25 mouse cellular contexts compared by ENCODE assay signal in genomic region chr4:45457543-45457942, GRCm38 (mm10). TPM values are rescaled to one million over a fixed set of nuclear protein-coding genes. Genes with fewer than 3 reads are reported as not detected.
DNase-seq lines count a peak whose midpoint lies in the region; ATAC-seq and TF ChIP-seq lines count a peak whose summit lies in the region.
"Had no signal": no experiment of that assay in that cellular context is flagged by ENCODE, and none has a peak within 500 bp of the region (broad histone marks: within the 10 kb centered on the region; RNA-seq: fewer than 3 reads in every experiment).

No protein-coding gene starts in this region.

- H3K27me3 ChIP-seq in heart, embryonic 16.5 days (ENCODE audit: control insufficient read depth, insufficient read depth, low read length): no peaks in the 10 kb centered on the region
- H3K27me3 ChIP-seq in heart, adult 2 months (ENCODE audit: control insufficient read depth, insufficient read depth, low read length): no peaks in the 10 kb centered on the region
- no peaks in the 10 kb centered on the region for H3K27me3 ChIP-seq in intestine, embryonic 15.5 days (replicated peaks)
- H3K27me3 ChIP-seq: embryonic facial prominence, embryonic 12.5 days; embryonic facial prominence, embryonic 15.5 days; forebrain, embryonic 12.5 days; forebrain, embryonic 15.5 days had no signal

- H3K4me2 ChIP-seq in heart, embryonic 16.5 days (ENCODE audit: low read depth, low read length): no peak overlapping the region
- no peak overlapping the region for H3K4me2 ChIP-seq in intestine, embryonic 15.5 days (replicated peaks)
- H3K4me2 ChIP-seq: embryonic facial prominence, embryonic 12.5 days; embryonic facial prominence, embryonic 15.5 days; forebrain, embryonic 12.5 days; forebrain, embryonic 15.5 days; heart, embryonic 13.5 days; hindbrain, embryonic 13.5 days had no signal

- intact Hi-C loops in heart, adult 2 months (cut with DNase I): no loop called here

- 0 out of 2 replicates have a peak, but pooled peaks cover 5% of the 10 kb centered on the region for H3K36me3 ChIP-seq in heart, embryonic 16.5 days (ENCODE audit: control insufficient read depth, insufficient read depth)
- no peaks in the 10 kb centered on the region for H3K36me3 ChIP-seq in heart, adult 2 months (ENCODE audit: control insufficient read depth, insufficient read depth, low read length)
- no peaks in the 10 kb centered on the region for H3K36me3 ChIP-seq in intestine, embryonic 15.5 days
- H3K36me3 ChIP-seq: embryonic facial prominence, embryonic 15.5 days; forebrain, embryonic 15.5 days had no signal

- TF ChIP-seq EP300 in heart, adult 2 months (IDR thresholded peaks at IDR 0.05; ENCODE audit: insufficient read depth, low read depth, low read length): no peak

- H3K4me3 ChIP-seq in heart, embryonic 16.5 days (ENCODE audit: low read length): no peak overlapping the region
- no peak overlapping the region for H3K4me3 ChIP-seq in heart, adult 2 months
- no peak overlapping the region for H3K4me3 ChIP-seq in intestine, embryonic 15.5 days (replicated peaks)
- H3K4me3 ChIP-seq: embryonic facial prominence, embryonic 12.5 days; embryonic facial prominence, embryonic 15.5 days; forebrain, embryonic 12.5 days; forebrain, embryonic 15.5 days; heart, embryonic 10.5 days; heart, embryonic 13.5 days; hindbrain, embryonic 13.5 days had no signal

- DNase-seq in heart, adult 2 months: no peak
- DNase-seq in A20 (ENCODE audit: low read depth, low spot score) (peak; percentile 29), NIH3T3 (ENCODE audit: low read depth) (peak; percentile 19)
- DNase-seq in testis, postnatal 10 days (ENCODE audit: low spot score): no peak
- DNase-seq: adrenal gland, postnatal 10 days; adrenal gland, postnatal 36 days; B cell, adult 2 months; cerebellum, adult 18-20 months; cerebellum, adult 9-11 months; cerebellum, postnatal 25 days; gastrocnemius, postnatal 25 days; heart, adult 18-20 months; kidney, adult 18-20 months had no signal

- H3K4me1 ChIP-seq in heart, embryonic 16.5 days (ENCODE audit: control insufficient read depth, insufficient read depth, low read length): peaks cover 46% of the 10 kb centered on the region
- peaks cover 15% of the 10 kb centered on the region for H3K4me1 ChIP-seq in heart, adult 2 months (ENCODE audit: control insufficient read depth, insufficient read depth, low read length)
- H3K4me1 ChIP-seq in intestine, embryonic 15.5 days (replicated peaks): peaks cover 43% of the 10 kb centered on the region

- ATAC-seq in heart, embryonic 16.5 days (replicated peaks; ENCODE audit: extremely low read depth, insufficient read depth, low FRiP score): no peak
- no peak for ATAC-seq in intestine, embryonic 15.5 days
- ATAC-seq: activated CD4-positive, CD25-positive, alpha-beta regulatory T cell, adult 4 months; forebrain, embryonic 15.5 days; hindbrain, embryonic 16.5 days; intestine, embryonic 16.5 days had no signal

- WGBS in heart, embryonic 16.5 days: 69% methylated on average over 2 of the region's 2 CpGs
- 95% methylated on average over 2 of the region's 2 CpGs for WGBS in heart, adult 2 months
- WGBS in intestine, embryonic 15.5 days: 92% methylated on average over 2 of the region's 2 CpGs

- H3K9me3 ChIP-seq in heart, embryonic 16.5 days (replicated peaks; ENCODE audit: control insufficient read depth, low read length): no peaks in the 10 kb centered on the region
- H3K9me3 ChIP-seq in intestine, embryonic 15.5 days: no peaks in the 10 kb centered on the region
- H3K9me3 ChIP-seq: embryonic facial prominence, embryonic 12.5 days; embryonic facial prominence, embryonic 15.5 days; forebrain, embryonic 12.5 days; forebrain, embryonic 15.5 days; heart, embryonic 10.5 days; heart, embryonic 13.5 days; hindbrain, embryonic 13.5 days had no signal

- H3K9ac ChIP-seq in heart, embryonic 16.5 days (ENCODE audit: low read length): no peak overlapping the region
- H3K9ac ChIP-seq in heart, adult 2 months (ENCODE audit: low read depth, low read length): no peak overlapping the region
- no peak overlapping the region for H3K9ac ChIP-seq in intestine, embryonic 15.5 days
- H3K9ac ChIP-seq: embryonic facial prominence, embryonic 12.5 days; embryonic facial prominence, embryonic 15.5 days; forebrain, embryonic 12.5 days; forebrain, embryonic 15.5 days; hindbrain, embryonic 13.5 days had no signal

- TF ChIP-seq CTCF in heart, adult 2 months (IDR thresholded peaks at IDR 0.05): no peak

- H3K27ac ChIP-seq in heart, embryonic 16.5 days (ENCODE audit: low read length): peak overlapping the region; percentile 37; the same call in 1 of the 2 replicates
- H3K27ac ChIP-seq in heart, adult 2 months: no peak overlapping the region
- no peak overlapping the region for H3K27ac ChIP-seq in intestine, embryonic 15.5 days
- H3K27ac ChIP-seq: embryonic facial prominence, embryonic 12.5 days; embryonic facial prominence, embryonic 15.5 days; forebrain, embryonic 12.5 days; forebrain, embryonic 15.5 days; heart, embryonic 10.5 days; heart, embryonic 13.5 days; hindbrain, embryonic 13.5 days had no signal

- H3K79me2 ChIP-seq in heart, adult 2 months (replicated peaks; ENCODE audit: control insufficient read depth, insufficient read depth, low read length): no peaks in the 10 kb centered on the region

- no peak for TF ChIP-seq POLR2A in heart, adult 2 months (IDR thresholded peaks at IDR 0.05; ENCODE audit: insufficient read depth, low read depth, low read length)

RNA-seq across cellular contexts. Expression of gene Slc25a51, which starts 49.0 kb away (rescaled TPM):
- 71.5 and 75.9 TPM in 2 replicates for polyA plus RNA-seq in heart, embryonic 16.5 days (2015; fragmentation: Nextera tagmentation; extraction: Ambion mirVana)
- total RNA-seq in heart, adult 2 months (2021): 100 to 1,000 TPM; 103 to 123 TPM
- polyA plus RNA-seq in heart, adult 2 months (2012; rRNA removed): 68.9 and 81.6 TPM in 2 replicates
- polyA plus RNA-seq in intestine, embryonic 15.5 days (2015; fragmentation: Nextera tagmentation; extraction: Ambion mirVana): 53.1 and 54.2 TPM in 2 replicates

Comparison
In these comparisons a context has a peak if more than half of its experiments do, and no peak if none do; other contexts are left out.
1. DNase-seq: peak in A20 (single experiment) and NIH3T3 (single experiment); none in heart, adult 2 months (0 of 2) and testis, postnatal 10 days (single experiment).